Mouse (Mus musculus): ENCODE measurements around the gene Vps8.
A peak's percentile ranks its signal among the peaks of the same experiment; 100 is the strongest.
"Not testable (repeated sequence)": the region's sequence is repeated elsewhere in the genome, so short reads cannot be mapped to it uniquely, and the experiment has no call there.

The Vps8 gene

GRCm38 (mm10) chr16:21636156-21636853, 213.4 kb downstream of the Vps8 start:
- no peak for DNase-seq

DNA sequence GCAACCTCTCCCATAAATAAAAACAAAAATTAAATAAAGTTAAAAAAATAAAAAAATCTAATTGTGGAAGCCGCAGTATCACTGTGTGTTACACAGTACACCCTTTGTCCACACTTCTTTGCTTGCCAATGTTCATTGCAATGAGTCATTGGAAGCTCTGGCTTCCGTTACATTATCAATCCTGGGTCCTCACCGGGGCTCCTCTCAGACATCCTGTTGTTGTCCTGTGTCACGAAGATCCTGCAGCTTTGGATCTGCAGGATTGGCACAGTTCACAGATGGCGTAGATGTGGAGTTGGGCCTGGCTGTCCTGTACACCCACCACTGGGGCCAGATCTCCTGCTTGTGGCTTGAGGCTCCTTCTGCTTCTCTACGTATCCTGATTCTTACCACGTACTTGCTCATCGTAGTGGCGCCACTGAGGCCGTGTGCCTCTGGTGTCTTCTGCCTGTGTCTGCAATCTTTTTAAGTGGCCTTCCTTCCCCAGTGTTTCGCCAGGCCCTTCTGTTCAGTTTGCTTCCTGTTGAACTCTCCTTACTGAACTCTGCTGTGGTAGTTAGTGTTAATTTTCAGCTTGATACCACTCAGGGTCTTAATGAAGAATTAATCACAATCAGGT, 214.4 kb downstream of the Vps8 start:
- no peak for DNase-seq

- DNase-seq: no peak
Measured at GRCm38 (mm10) chr16:21640766-21641499, 218.0 kb downstream of the Vps8 start.

DNA sequence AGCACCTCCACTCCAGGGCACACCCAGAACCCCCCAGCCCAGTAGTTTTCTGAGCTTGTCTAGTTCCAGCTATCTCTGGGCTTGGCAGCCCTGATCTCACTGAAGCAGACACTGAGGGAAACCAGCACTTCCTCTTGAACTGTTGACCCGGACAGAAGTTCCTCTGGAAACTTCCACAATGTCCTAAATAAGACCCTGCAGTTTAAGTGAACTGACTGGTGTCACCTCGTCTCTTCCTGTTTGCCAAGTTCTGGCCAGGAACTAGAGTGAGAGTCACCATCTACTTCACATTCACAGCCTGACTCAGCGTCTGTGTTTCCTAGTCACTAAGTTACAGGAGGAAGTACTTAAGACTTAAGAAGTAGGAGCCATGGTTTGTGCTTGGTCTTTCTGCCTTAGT, 219.0 kb downstream of the Vps8 start:
- DNase-seq: no peak

- no peak for DNase-seq
Measured at GRCm38 (mm10) chr16:21642906-21643305, 220.0 kb downstream of the Vps8 start.

DNA sequence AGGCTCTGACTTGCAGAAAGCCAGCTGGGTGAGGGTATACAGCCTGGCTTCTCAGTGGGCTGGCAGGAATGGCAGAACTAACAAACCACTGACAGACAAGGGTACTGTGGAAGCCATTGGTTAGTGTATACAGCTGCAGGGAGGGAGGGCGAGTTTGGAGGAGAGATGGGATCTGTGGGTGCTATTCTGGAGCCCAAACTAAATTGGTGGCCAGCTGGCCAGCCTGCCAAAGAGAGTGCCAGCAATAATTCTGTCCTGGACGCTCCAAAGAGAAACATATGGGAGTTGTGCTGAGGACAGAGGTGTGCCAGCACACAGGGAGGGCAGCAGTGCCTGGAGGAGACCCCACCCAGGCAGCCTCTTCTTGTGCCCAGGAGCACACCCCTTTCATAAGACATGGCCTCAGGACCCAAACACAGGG, 220.7 kb downstream of the Vps8 start:
- no peak for DNase-seq

DNA sequence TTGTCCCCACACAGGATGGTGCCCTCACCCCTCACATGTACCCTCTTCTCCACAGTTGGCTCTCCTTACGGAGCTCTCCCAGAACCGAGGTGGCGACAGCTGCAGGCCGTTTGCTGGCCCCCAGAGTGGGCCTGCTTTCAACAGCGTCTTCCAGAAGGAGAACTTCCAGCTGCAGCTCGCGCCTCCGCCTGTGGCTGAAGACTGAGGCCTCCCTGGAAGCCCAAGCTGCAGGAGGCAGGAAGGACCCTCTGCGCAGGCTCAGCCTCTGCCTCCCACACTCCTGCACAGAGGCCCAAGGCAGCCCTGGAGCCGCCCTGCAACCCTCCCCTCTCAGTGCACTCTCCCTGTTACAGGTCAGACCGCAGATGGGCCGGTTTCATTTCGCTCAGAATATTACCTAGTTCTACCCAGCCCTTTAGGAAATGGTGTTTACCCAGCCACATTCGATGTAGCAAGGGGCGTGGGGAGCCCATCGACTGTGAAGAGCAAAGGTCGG, 221.2 kb downstream of the Vps8 start:
- no peak for DNase-seq

GRCm38 (mm10) chr16:21644574-21644973, 221.7 kb downstream of the Vps8 start:
- DNase-seq: no peak

- DNase-seq: no peak
Measured at GRCm38 (mm10) chr16:21645915-21646314, 223.0 kb downstream of the Vps8 start.

- DNase-seq: no peak
Measured at GRCm38 (mm10) chr16:21646496-21646895, 223.6 kb downstream of the Vps8 start.

DNA sequence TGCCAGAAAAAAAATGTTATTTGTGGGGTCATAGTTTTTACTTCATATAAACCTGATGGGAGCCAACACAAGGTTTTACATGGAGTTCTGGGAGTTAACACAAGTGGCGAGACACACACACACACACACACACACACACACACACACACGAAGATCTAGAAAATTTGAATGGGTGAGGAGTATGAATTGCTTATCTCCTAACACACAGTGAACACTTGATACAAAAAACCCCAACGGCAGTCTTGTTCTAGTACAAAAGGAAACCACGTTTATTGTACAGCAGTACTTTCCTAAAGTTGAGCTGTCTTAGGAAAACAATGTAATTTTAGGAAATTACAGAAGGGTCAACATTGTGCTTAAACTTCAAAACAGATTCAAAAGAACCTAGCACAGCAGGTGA, 225.9 kb downstream of the Vps8 start:
- DNase-seq: no peak

DNA sequence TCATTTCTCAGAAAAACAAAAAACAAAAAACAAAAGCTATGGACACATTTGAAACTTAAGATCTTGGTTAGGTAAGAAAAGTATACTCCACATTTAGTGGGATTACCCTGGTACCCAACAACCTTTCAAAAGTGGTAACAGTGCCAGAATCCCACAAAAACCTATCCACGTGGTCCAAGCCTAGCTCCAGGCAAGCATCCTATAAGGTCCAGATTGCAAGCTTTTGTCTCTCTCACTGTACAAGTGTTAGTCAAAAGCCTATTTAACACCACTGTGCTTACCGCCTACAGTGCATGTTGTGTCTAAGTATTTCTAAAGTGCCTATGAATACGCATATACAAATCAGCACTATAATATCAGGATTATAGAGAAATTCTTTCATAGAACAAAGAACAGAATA, 227.4 kb downstream of the Vps8 start:
- DNase-seq: no peak

DNA sequence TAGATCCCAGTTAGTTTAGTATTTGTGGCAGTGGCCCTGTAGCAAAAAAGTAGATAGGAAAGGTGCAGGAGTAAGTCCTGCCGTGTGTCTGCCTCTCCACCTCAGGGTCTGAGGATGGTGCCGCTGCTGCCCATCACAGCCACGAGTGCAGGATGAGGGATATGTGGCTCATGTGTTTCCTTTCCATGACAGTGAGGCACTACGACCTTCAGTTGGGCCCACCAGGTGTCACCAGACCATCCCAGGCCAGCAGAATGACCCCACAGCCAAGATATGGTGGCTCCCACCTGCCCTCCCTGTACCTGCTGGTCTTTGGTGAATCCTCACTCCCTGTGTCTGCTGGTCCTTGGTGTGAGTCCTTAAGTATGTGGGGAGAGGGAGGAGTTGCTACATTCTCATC, 228.2 kb downstream of the Vps8 start:
- DNase-seq: no peak

- DNase-seq: no peak
Measured at GRCm38 (mm10) chr16:21653151-21653550, 230.2 kb downstream of the Vps8 start.

DNA sequence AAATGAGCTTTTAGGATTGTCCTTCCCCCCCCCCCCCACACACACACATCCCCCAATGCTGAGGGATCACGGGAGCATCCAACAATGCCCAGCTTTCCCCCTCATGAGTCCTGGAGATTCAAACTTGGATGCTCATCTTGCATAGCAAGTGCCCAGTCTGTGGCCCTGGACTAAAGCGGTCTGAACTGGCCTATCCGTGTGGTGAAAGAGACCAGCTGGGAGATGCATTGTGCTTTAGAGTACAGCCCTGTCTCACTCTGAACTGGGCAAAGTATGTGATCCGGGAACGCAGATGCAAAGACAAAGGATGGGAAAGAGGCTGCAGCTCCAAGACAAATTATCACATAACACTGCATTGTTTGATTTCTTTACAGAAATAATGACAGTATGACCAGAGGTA, 231.5 kb downstream of the Vps8 start:
- no peak for DNase-seq

- DNase-seq: no peak
Measured at GRCm38 (mm10) chr16:21655291-21655690, 232.4 kb downstream of the Vps8 start.

GRCm38 (mm10) chr16:21655961-21656360, 233.0 kb downstream of the Vps8 start:
- no peak for DNase-seq

DNA sequence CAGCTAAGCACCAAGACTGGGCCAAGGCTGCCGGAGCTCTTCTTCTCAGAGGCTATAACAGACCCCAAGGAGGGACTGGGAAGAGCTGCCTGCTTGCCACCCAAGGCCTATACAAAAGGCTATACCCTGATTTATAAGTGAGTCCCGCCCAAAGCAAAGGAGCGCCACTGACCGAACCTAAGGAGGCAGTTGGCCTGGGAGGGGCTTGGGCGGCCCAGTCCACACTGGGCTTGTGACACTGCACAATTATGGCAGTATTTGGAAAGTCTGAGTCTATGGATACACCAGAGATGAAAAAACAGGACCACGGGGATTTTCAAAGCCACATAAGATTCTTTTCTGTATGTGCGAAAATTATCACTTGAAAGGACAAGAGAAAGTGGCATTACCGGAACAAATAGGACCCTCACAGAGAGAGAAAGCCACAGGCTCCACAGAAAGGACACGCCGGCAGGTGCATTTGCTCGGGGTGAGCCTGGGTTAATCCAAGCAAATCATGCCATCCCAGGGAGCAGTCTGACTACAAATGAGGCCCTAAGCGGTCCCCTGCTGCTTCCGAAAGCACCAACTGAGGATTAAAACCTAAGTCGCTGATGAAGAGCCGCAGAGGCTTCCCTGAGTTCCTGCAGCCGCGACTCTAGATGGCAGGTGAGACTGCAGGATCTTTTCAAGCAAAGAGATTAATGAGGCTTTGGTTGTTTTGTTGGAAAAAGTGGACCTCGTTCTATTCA, 241.9 kb downstream of the Vps8 start:
- DNase-seq: no peak

GRCm38 (mm10) chr16:21665423-21665986, 242.6 kb downstream of the Vps8 start:
- peak in 1 of 2 experiments; percentile 17 for DNase-seq

DNA sequence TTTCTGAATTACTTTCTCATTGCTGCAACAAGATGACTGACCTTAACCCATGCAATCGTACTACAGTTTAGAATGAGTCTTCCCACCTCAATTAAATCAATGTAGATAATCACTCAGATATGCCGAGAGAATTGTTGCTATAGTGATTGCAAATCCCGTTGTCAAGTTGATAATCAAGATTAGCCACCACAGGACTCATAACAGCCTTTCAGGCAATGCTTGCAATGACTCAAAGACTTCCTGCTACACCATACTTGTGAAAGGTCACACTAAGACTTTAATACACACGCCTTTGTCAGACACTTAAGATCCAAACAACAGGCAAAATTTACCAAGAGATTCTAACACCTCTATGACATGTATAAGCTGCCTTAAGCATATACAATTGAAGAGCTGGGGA, 249.0 kb downstream of the Vps8 start:
- DNase-seq: no peak

- DNase-seq: not testable (repeated sequence)
Measured at GRCm38 (mm10) chr16:21673046-21673445, 250.1 kb downstream of the Vps8 start.

- not testable (repeated sequence) for DNase-seq
Measured at GRCm38 (mm10) chr16:21673651-21674050, 250.7 kb downstream of the Vps8 start.

DNA sequence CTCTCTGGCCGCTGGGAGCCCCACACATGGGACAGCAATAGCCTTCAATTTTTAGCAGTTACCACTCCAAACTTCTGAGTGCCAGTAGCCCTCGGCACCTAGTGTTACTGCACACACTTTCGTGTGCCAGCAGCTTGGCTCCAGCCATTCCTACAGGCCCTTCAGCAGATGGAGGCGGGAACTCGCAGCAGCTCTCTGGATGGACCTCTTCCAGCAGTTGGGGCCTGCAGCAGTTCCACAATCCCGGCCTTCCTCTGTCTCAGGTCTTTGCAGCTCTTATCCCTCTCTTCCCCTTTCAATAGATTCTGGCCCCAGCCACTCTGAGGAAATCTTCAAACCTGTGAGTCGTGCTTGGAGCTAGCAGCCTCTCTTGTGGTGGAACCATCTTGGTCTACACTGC, 253.9 kb downstream of the Vps8 start:
- peak in 1 of 2 experiments; percentile 17 for DNase-seq
